Mouse (Mus musculus) heart, adult 9 months (tissue): Measurements from ENCODE around the gene Ppp4r3a.
"Not testable (repeated sequence)": the region's sequence is repeated elsewhere in the genome, so short reads cannot be mapped to it uniquely, and the experiment has no call there.

Source experiments
- DNase-seq, 2 experiments: peaks; one replicate each; pipeline ENCODE4 v3.0.0; 2022; ENCODE audit warnings: low spot score in 2 of 2

Gene Ppp4r3a

GRCm38 (mm10) chr12:101083076-101083838 lies at the start of gene Ppp4r3a:
TSS of gene Ppp4r3a (minus strand) at chr12:101083702.
- peak; percentile 94 to 96 for DNase-seq

GRCm38 (mm10) chr12:101123013-101123412 lies 39.5 kb upstream of the Ppp4r3a start:
- DNase-seq: no peak

- DNase-seq: not testable (repeated sequence)
Measured at GRCm38 (mm10) chr12:101122066-101122465, 38.6 kb upstream of the Ppp4r3a start.

GRCm38 (mm10) chr12:101109794-101110585 lies 26.5 kb upstream of the Ppp4r3a start:
- not testable (repeated sequence) for DNase-seq

- no peak for DNase-seq
Measured at GRCm38 (mm10) chr12:101107722-101108121, 24.2 kb upstream of the Ppp4r3a start.

- no peak for DNase-seq
Measured at GRCm38 (mm10) chr12:101105571-101105970, 22.1 kb upstream of the Ppp4r3a start.

- no peak for DNase-seq
Measured at GRCm38 (mm10) chr12:101102648-101103047, 19.1 kb upstream of the Ppp4r3a start.

- DNase-seq: not testable (repeated sequence)
Measured at GRCm38 (mm10) chr12:101093678-101094077, 10.2 kb upstream of the Ppp4r3a start.

GRCm38 (mm10) chr12:101089955-101090354 lies 6.5 kb upstream of the Ppp4r3a start:
- DNase-seq: no peak

GRCm38 (mm10) chr12:101087406-101087805 lies 3.9 kb upstream of the Ppp4r3a start:
- peak; percentile 21 to 23 for DNase-seq

GRCm38 (mm10) chr12:101084881-101085666 lies 1.6 kb upstream of the Ppp4r3a start:
- no peak for DNase-seq

- DNase-seq: no peak
Measured at GRCm38 (mm10) chr12:101084237-101084636, 735 bp upstream of the Ppp4r3a start.

- DNase-seq: no peak
Measured at GRCm38 (mm10) chr12:101083839-101084195, 315 bp upstream of the Ppp4r3a start.

GRCm38 (mm10) chr12:101082296-101083075 lies 1.0 kb downstream of the Ppp4r3a start:
- DNase-seq: peak; percentile 28 to 32

GRCm38 (mm10) chr12:101077955-101078354 lies 5.5 kb downstream of the Ppp4r3a start:
- DNase-seq: no peak

- DNase-seq: no peak
Measured at GRCm38 (mm10) chr12:101075433-101075832, 8.1 kb downstream of the Ppp4r3a start.

GRCm38 (mm10) chr12:101074821-101075429 lies 8.6 kb downstream of the Ppp4r3a start:
- DNase-seq: peak in 1 of 2 experiments; percentile 17

- DNase-seq: no peak
Measured at GRCm38 (mm10) chr12:101069813-101070212, 13.7 kb downstream of the Ppp4r3a start.

- DNase-seq: no peak
Measured at GRCm38 (mm10) chr12:101066329-101066728, 17.2 kb downstream of the Ppp4r3a start.

- DNase-seq: no peak
Measured at GRCm38 (mm10) chr12:101039956-101040355, 43.5 kb downstream of the Ppp4r3a start.
